Mouse (Mus musculus) ovary, adult 2 months (tissue): ENCODE measurements around the gene Apoh. TPM values are rescaled to one million over a fixed set of nuclear protein-coding genes. Genes with fewer than 3 reads are reported as not detected.

Experiments
- polyA plus RNA-seq: library from polyadenylated mRNA; depleted of rRNA; stranded (reverse); fragments of >200 nt; gene quantifications from 2 replicates; pipeline ENCODE4 v1.2.3, GENCODE M21; 2012; rRNA removed

Apoh gene
- polyA plus RNA-seq, result 0.26 and 1.3 TPM in 2 replicates

DNA sequence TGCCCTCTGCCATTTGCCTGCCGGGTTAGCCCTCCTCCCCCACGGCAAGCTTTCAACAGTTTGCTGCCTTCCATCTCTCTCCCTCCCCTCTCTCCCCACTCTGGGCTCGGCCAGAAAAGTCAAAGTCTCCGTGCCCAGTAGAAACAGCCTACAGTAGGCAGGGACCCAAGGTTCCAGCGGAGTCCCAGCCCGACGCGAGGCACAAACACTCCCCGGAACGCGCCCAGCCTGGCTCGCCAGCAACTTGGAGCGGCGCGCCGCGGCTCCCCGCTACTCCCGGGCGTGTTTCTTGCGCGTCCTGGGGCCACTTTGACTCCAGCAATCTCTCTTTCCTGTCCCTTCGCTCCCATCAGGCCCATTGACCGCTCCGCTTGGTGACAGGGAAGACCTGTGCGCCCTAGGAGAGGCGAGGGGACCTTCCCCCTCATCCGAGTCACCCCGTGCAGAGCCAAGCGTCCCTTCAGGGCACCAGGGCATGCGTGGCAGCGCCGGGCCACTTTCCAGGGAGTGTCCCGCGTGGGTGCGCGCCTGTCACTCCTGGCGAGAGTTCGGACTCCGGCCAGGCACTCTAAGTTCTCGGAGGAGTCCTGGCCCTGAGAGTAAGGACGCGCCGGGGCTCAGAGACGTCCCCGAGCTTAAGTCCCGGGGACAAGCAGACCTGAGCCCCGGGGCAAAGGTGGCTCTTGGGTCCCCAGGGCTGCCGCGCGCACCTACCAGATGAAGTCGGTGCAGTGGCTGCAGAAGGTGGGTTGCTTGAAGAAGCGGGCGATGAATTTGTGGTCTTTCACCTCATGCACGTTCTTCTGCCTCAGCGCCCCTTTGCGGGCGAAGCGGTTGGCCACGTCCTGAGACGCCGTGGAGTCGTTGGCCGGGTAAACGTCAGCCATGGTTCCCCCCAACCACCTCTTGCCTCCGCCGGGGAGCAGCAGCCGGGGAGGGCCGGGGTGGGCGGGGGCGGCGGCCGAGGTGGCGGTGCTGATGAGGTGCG, at the start of gene Apoh:
Apoh (plus strand) TSS at position 574 of the 988 bp plus-strand sequence.

GRCm38 (mm10) chr11:108343789-108344462, 772 bp downstream of the Apoh start, which contains the start of gene Prkca:
TSS of gene Prkca (minus strand) at chr11:108343928.

GRCm38 (mm10) chr11:108424889-108425591, 81.9 kb downstream of the Apoh start, which contains the start of gene Cep112:
TSS of gene Cep112 (plus strand) at chr11:108425192.

Other genes starting within 250 kb of the Apoh start
- 2.5 and 5.1 TPM in 2 replicates for gene Prkca, start 574 bp downstream of the Apoh start, polyA plus RNA-seq
- gene Cep112, start 81.8 kb downstream of the Apoh start, polyA plus RNA-seq, result 0.44 and 0.47 TPM in 2 replicates